Mouse (Mus musculus): ENCODE data around the gene Kdm1b.

Gene Kdm1b

GRCm38 (mm10) chr13:47062756-47063155 is 19.5 kb downstream of the Kdm1b start:
- DNase-seq (ENCODE audit: low read depth): no peak

GRCm38 (mm10) chr13:47063985-47064760 is 20.9 kb downstream of the Kdm1b start:
- DNase-seq (ENCODE audit: low read depth): no peak

GRCm38 (mm10) chr13:47066516-47066915 is 23.2 kb downstream of the Kdm1b start:
- no peak for DNase-seq (ENCODE audit: low read depth)

GRCm38 (mm10) chr13:47067001-47067400 is 23.7 kb downstream of the Kdm1b start:
- DNase-seq (ENCODE audit: low read depth): no peak

GRCm38 (mm10) chr13:47070329-47071080 is 27.2 kb downstream of the Kdm1b start:
- no peak for DNase-seq (ENCODE audit: low read depth)

GRCm38 (mm10) chr13:47071871-47072270 is 28.6 kb downstream of the Kdm1b start:
- no peak for DNase-seq (ENCODE audit: low read depth)

GRCm38 (mm10) chr13:47072484-47072883 is 29.2 kb downstream of the Kdm1b start:
- DNase-seq (ENCODE audit: low read depth): no peak

- DNase-seq (ENCODE audit: low read depth): no peak
Measured at GRCm38 (mm10) chr13:47076156-47076555, 32.9 kb downstream of the Kdm1b start.

- no peak for DNase-seq (ENCODE audit: low read depth)
Measured at GRCm38 (mm10) chr13:47077367-47077766, 34.1 kb downstream of the Kdm1b start.

GRCm38 (mm10) chr13:47078799-47079198 is 35.5 kb downstream of the Kdm1b start:
- DNase-seq (ENCODE audit: low read depth): peak; percentile 29

GRCm38 (mm10) chr13:47080905-47081505 is 37.7 kb downstream of the Kdm1b start:
- DNase-seq (ENCODE audit: low read depth): peak; percentile 43

GRCm38 (mm10) chr13:47088433-47088832 is 45.1 kb downstream of the Kdm1b start:
- DNase-seq (ENCODE audit: low read depth): no peak

GRCm38 (mm10) chr13:47089271-47089670 is 46.0 kb downstream of the Kdm1b start:
- DNase-seq (ENCODE audit: low read depth): no peak

- no peak for DNase-seq (ENCODE audit: low read depth)
Measured at GRCm38 (mm10) chr13:47093791-47094190, 50.5 kb downstream of the Kdm1b start.

- no peak for DNase-seq (ENCODE audit: low read depth)
Measured at GRCm38 (mm10) chr13:47096591-47096990, 53.3 kb downstream of the Kdm1b start.

- DNase-seq (ENCODE audit: low read depth): no peak
Measured at GRCm38 (mm10) chr13:47099265-47099664, 56.0 kb downstream of the Kdm1b start.

GRCm38 (mm10) chr13:47100587-47100986 is 57.3 kb downstream of the Kdm1b start:
- DNase-seq (ENCODE audit: low read depth): no peak

- peak; percentile 61 for DNase-seq (ENCODE audit: low read depth)
Measured at GRCm38 (mm10) chr13:47104146-47104545, 60.8 kb downstream of the Kdm1b start.

- peak; percentile 60 for DNase-seq (ENCODE audit: low read depth)
Measured at GRCm38 (mm10) chr13:47104856-47105541, 61.7 kb downstream of the Kdm1b start.

- peak; percentile 92 for DNase-seq (ENCODE audit: low read depth)
Measured at GRCm38 (mm10) chr13:47105711-47106579, 62.6 kb downstream of the Kdm1b start, which contains the start of gene Dek. Gene Dek, minus strand, starts transcription at chr13:47106201.

- DNase-seq (ENCODE audit: low read depth): no peak
Measured at GRCm38 (mm10) chr13:47106580-47106888, 63.2 kb downstream of the Kdm1b start.
